Mouse (Mus musculus): ENCODE data around the gene Ropn1.
"Not testable (repeated sequence)": the region's sequence is repeated elsewhere in the genome, so short reads cannot be mapped to it uniquely, and the experiment has no call there.

Gene Ropn1

GRCm38 (mm10) chr16:34690334-34691144 lies 40.8 kb downstream of the Ropn1 start, which contains the start of gene Ccdc14:
Gene Ccdc14, plus strand, starts transcription at chr16:34690616.
- peak; percentile 98 for DNase-seq (ENCODE audit: low read depth, low spot score)

DNA sequence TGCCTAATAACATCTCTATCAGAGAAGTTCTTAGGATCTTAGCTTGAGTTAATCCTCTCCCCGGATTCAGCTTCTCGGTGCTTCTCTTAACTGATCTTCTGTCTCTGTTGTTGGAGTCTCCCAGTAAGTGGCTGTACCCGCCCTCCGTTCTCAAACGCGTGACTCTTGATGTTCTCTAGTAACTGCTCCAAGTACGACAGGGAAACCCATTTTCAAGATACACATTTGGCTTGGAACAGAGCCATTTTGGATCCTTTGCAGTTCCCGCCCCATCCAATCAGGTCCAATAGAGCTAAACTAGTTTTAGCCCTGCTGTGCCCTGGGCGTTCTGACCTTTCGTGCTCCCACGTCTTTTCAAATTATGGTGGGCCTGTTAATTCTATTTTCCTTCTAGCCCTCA lies 41.4 kb downstream of the Ropn1 start:
- peak; percentile 53 for DNase-seq (ENCODE audit: low read depth, low spot score)

DNA sequence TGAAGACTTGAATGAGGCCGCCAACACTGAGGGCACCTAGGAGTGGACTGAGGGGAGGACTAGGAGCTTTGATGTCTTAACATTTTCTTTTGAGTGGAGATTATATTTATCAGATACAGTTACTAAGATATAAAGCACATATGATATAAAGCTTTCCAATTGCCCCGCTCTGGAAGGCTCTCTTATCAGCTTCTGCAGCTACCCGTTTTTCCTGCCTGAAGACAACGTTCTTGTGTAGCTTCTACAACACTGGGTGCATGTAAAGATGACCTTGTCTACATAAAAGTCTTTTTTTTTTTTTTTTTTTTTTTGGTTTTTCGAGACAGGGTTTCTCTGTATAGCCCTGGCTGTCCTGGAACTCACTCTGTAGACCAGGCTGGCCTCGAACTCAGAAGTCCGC lies 44.8 kb downstream of the Ropn1 start:
- DNase-seq (ENCODE audit: low read depth, low spot score): no peak

DNA sequence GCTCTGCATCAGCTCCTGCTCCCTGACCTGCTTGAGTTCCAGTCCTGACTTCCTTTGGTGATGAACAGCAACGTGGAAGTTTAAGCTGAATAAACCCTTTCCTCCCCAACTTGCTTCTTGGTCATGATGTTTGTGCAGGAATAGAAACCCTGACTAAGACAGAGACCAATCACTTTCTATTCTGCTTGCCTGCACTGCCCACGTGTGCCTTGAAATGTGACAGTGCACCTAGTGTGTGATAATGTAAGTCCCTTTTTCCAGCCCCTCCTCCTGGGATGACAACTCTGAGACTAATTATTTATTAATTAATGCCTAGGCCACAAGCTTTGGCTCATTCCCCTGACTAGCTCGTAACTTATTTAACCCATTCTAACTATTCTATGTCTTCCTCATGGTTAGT lies 49.0 kb downstream of the Ropn1 start:
- not testable (repeated sequence) for DNase-seq (ENCODE audit: low read depth, low spot score)

- DNase-seq (ENCODE audit: low read depth, low spot score): peak; percentile 79
Observed at GRCm38 (mm10) chr16:34700165-34700827, 50.6 kb downstream of the Ropn1 start.

- DNase-seq (ENCODE audit: low read depth, low spot score): no peak
Observed at GRCm38 (mm10) chr16:34700828-34701216, 51.1 kb downstream of the Ropn1 start.

DNA sequence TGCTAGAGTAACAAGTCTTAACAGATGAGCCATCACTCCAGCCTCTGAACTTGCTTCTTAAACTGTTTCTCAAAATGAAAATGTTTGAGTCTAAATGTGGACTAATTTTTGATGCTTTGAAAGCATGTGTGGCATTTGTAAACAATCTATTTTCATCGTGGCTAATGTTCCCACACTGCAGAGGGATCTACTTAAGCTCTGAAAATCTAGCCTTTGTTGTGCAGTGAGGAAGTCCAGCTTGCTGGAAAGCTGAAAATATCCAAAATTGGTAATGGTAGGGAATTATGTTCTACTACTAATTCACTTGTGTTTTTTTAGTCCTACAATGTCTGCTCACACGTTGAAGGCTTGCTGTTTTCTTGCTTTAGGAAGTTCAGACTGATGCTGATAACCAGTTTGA lies 56.3 kb downstream of the Ropn1 start:
- DNase-seq (ENCODE audit: low read depth, low spot score): no peak

DNA sequence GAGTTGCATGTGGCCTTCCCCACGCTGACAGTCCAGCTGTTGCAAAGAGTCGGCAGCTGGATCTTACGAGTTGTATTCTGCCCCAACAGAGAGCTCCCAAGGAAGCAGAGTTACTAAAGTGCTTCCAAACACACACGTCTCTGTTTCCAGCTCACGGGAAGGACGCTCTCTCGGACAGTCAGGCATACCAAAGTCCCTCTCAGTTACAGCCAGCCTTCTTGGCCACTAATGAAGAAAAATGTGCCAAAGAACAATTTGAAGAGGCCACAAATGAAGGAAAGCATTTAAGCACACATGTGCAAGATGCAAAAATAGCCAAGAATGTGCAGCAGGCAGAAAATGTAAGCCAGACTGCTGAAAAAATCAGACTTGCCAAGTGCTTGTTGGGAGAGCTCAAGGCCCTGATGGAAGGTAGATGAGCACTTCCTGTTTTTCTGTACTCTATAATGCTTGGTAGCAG lies 56.8 kb downstream of the Ropn1 start:
- DNase-seq (ENCODE audit: low read depth, low spot score): no peak

DNA sequence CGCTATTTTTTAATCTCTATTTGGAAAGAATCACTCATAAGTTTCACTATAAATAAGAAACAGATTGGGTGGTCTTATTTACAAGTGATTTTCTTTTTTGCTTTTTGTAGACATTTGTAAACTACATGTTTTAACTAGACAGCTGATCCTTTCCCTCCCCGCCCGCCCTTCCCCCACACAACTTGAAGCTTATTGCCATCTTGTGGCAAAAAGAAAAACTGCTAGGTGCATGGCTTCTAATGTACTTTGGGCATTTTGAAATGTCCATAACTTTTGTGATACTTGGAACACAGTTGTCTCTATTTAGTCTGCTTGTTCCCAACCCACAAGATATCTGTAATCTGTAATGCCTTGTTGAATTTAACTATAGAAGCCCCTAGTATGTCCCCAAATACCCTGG lies 61.8 kb downstream of the Ropn1 start:
- peak; percentile 27 for DNase-seq (ENCODE audit: low read depth, low spot score)

DNA sequence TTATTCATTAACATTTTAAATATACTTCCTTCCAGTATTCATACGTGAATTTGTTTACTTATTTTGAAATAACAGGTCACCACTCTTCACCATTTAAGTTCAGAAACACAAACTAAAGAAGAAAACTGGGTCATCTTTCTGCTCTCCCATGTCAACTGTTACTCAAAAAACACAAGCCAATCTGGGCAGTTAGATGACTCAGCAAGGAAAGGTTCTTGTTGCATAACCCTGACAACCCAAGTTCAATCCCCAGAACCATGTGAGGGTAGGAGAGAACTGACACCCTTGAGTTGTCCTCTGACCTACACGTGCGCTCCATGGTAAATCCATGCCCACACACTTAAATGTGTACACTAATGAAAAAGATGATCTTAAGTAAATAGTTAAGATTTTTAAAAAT lies 75.4 kb downstream of the Ropn1 start:
- no peak for DNase-seq (ENCODE audit: low read depth, low spot score)
